Mouse (Mus musculus) CD4-positive, CD25-positive, alpha-beta regulatory T cell, adult 2 months (primary cell): ENCODE measurements at regions not wholly inside any gene's neighbourhood (a gene's known extent, or its start where the extent isn't known, plus 50 kb on each side); places are given as distances from the start of the nearest gene placed in this dataset.
"Not testable (repeated sequence)": the region's sequence is repeated elsewhere in the genome, so short reads cannot be mapped to it uniquely, and the experiment has no call there.

Experiments
- DNase-seq: peaks from one replicate; pipeline ENCODE4 v3.0.0-alpha.2; 2012; ENCODE audit warnings: low read depth, low spot score

GRCm38 (mm10) chr7:137648621-137649020, 211.2 kb downstream of the Glrx3 start:
- no peak for DNase-seq

- no peak for DNase-seq
These were observed 212.2 kb downstream of the Glrx3 start for GRCm38 (mm10) chr7:137649650-137650049.

DNA sequence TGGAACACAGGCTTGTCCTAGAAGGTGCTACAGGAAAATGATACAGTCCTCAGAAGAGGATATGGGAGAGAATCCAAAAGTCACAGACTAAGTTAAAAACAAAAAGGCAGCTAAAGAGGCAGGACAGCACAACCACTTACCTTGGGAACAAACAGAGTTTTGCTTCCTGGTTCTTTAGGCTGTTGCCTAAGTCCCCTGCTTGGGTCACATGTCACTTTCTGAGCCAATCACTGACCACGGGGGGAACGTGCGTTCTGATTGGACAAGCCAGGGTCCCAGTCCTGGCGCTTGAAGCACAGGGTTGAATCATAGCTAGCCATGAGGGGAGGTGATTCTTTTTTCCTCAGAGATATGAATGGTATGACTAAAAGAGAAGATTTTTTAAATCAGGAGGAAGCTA, 216.4 kb downstream of the Glrx3 start:
- no peak for DNase-seq

- DNase-seq: no peak
These were observed 229.8 kb downstream of the Glrx3 start for GRCm38 (mm10) chr7:137667165-137667564.

GRCm38 (mm10) chr7:137671156-137671555, 233.7 kb downstream of the Glrx3 start:
- no peak for DNase-seq

GRCm38 (mm10) chr7:137674596-137674995, 237.2 kb downstream of the Glrx3 start:
- DNase-seq: no peak

DNA sequence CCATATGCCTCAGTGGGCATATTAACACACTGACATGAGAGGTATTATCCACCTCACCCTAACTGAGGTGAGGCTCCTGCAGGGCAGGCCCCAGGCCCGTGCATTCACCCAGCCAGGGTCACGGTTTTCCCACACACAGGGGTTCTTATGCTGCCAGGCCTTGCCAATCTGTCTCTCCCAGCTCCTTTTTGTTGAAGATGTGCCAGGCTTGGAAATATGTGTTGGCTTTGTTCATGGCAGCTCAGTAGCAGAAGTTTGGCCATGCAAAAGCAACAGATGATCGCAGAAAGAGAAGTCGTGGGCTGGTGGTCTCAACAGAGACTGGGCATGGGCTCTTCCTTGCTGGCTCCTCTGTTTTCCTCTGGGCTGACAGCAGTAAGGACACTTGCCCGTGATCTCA, 238.0 kb downstream of the Glrx3 start:
- no peak for DNase-seq

GRCm38 (mm10) chr7:137684826-137685225, 247.4 kb downstream of the Glrx3 start:
- no peak for DNase-seq

DNA sequence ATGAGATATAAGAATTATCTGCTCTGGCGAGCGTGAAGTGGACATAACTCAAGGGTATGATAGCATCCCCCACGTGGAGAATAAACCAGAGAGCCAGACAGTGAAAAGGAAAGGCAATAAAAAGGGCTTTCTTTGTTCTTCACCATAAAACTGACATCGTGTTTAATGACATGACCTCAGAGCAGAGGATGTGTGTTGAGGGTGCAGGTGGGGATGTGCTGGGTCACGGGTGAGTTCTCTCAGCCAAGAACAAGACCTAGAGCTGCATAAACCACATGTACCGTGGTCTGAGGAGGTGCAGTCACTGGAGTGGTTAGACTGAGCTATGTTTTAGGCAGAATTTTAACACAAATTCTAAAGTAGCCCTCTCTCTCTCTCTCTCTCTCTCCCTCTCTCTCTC, 247.9 kb downstream of the Glrx3 start:
- no peak for DNase-seq

DNA sequence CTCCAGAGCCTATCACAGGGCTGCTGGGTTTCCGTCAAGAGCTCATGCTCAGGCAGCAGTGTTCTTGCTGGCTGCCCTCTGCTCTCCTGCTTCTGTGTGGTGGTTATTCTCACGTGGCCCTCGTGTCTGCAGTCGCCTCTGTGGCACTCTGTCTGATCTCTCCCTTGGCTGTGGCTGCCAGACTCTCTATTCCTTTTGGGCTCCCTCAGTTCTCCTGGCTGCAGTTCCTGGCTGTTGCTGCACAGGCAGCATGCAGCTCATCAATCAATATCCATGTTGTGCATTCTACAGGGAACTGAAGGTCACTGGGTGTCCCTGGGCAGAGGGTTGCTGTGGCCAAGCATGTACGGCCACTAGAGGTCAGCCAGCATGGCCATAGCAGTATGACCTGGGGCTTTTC, 259.4 kb downstream of the Glrx3 start:
- no peak for DNase-seq

DNA sequence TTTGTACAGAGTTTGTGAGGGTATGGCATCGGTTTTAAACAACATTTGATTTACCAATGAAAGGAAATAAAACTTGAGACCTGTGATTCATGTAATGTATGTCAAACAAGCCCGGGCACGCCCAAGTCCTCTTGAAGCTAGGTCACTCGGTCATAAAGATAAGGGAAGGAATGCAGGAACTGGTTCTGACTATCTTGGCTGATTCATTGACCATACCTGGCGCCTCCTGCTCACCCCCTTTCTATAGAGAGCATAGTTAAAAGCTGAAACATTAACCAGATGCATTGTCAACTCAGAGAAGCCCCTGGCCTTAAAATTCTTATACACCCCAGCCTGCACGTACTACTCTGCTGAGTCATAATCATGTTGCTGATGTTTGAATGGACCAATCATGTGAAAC, 261.1 kb downstream of the Glrx3 start:
- not testable (repeated sequence) for DNase-seq

DNA sequence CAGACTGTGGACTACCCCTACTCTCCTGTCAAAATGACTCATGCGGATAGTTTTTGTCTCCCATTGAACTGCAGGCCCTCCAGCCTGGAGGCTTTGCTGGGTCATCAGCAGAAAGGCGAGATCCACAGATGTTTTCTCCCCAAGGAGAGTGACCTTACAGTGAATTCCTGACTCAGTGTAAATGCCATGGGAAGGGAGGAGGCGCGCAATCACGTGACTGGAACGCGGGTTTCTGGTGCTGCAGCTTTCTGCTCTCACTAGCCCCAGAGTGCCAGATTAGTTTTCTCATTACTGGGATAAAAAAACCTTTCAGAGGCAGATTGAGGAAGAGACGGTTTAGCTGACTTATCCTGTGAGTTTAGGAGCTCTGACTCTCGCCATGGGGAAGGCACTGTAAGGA, 275.4 kb downstream of the Glrx3 start:
- no peak for DNase-seq

GRCm38 (mm10) chr7:137713856-137714255, 276.4 kb downstream of the Glrx3 start:
- DNase-seq: no peak

GRCm38 (mm10) chr7:137714318-137714962, 277.0 kb downstream of the Glrx3 start:
- no peak for DNase-seq

DNA sequence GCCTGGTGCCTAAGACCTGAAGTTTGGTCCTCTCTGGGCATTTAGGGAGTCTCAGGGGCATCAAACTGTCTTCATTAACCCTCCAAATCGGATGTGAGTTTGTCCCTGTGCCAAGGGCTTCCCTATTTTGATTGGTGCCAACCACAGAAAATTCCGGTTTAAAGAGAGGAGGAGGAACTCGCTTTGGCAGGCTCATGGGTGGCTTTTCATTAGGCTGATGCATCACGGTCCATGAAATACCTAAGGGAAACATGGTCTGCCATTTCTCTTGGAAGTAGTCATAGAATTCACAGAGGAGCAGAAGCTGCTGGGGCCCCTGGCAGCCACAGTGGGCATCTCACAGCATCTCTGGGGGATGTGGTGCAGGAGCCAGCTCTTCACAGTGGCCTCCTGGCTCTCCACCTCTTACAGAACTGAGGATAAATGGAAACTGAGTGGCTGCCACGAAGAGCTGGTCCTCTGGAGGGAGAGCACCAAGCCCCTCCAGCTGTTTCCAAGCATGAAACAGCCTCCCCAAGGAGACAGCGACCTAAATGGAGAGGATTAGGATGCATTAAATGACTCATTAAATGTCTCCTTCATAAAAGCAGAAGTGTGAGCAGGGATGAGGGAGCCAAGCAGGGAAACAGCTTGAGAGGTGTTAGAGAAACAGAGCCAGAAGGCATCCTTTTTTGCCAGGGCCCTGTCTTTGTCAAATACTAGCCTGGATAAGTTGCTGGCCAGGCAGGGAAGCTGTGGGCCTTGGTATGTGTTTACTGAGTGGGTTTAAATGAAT, 277.9 kb downstream of the Glrx3 start:
- DNase-seq: no peak

GRCm38 (mm10) chr7:137723361-137724040, 286.1 kb downstream of the Glrx3 start:
- no peak for DNase-seq

GRCm38 (mm10) chr7:137726031-137726430, 288.6 kb downstream of the Glrx3 start:
- no peak for DNase-seq

- no peak for DNase-seq
These were observed 298.6 kb downstream of the Glrx3 start for GRCm38 (mm10) chr7:137735873-137736527.

GRCm38 (mm10) chr7:137741702-137742101, 304.3 kb downstream of the Glrx3 start:
- no peak for DNase-seq

- DNase-seq: no peak
These were observed 304.9 kb downstream of the Glrx3 start for GRCm38 (mm10) chr7:137742297-137742751.

DNA sequence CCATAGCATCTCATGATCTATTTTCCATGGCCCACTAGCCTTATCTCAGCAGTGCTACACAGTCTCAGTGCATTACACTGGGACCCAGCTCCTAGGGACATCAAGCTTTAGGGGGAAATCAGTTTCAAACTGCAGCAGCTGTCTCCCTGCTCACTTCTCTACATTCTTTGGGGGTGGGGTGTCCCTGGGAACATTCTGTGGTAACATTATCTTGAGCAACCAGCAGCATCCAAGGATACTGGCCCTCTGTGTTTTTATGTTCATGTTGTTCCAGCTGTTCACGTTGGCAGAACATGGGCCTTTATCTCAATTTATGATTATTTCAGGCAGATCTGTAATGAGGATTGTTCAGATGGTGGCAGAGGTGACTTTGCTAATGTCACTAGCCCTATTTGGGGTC, 308.2 kb downstream of the Glrx3 start:
- DNase-seq: no peak

- no peak for DNase-seq
These were observed 308.6 kb downstream of the Glrx3 start for GRCm38 (mm10) chr7:137745991-137746390.
